Mouse (Mus musculus) intestine, embryonic 14.5 days (tissue): ENCODE data around the gene Cdca7. TPM values are rescaled to one million over a fixed set of nuclear protein-coding genes. Genes with fewer than 3 reads are reported as not detected.

Experiments
- ATAC-seq: fragments of 200-750 bp; cut with Nextera tagmentation; replicated peaks from 2 replicates; pipeline ENCODE4 v1.8.0; 2017; ENCODE audit warnings: low read depth, moderate number of reproducible peaks, moderate TSS enrichment, moderate library complexity; ENCODE audit not compliant: low FRiP score, low TSS enrichment
- DNase-seq: peaks from one replicate; pipeline ENCODE4 v3.0.0-alpha.2; 2018; ENCODE audit warnings: low spot score
- H3K27ac ChIP-seq: fragments of 300-500 bp; sonication (generic); 2 replicates; pipeline ENCODE4 v1.5.1; 2014; ENCODE audit warnings: low read depth, mild to moderate bottlenecking, control low read depth
- H3K27me3 ChIP-seq: fragments of 300-500 bp; sonication (generic); replicated peaks from 2 replicates; pipeline ENCODE4 v1.6.1; 2014; ENCODE audit warnings: low read length, control low read depth; ENCODE audit not compliant: control insufficient read depth, insufficient read depth
- H3K36me3 ChIP-seq: fragments of 300-500 bp; sonication (generic); 2 replicates; pipeline ENCODE4 v1.6.1; 2014; ENCODE audit warnings: low read length, control low read depth; ENCODE audit not compliant: control insufficient read depth, insufficient read depth
- H3K4me1 ChIP-seq: fragments of 300-500 bp; sonication (generic); replicated peaks from 2 replicates; pipeline ENCODE4 v1.6.1; 2014; ENCODE audit warnings: low read length, control low read depth, mixed read lengths; ENCODE audit not compliant: control insufficient read depth, insufficient read depth
- H3K4me2 ChIP-seq: fragments of 300-500 bp; sonication (generic); 2 replicates; pipeline ENCODE4 v1.6.1; 2014; ENCODE audit warnings: low read length
- H3K4me3 ChIP-seq: fragments of 300-500 bp; sonication (generic); 2 replicates; pipeline ENCODE4 v1.5.1; 2014; ENCODE audit warnings: low read depth, low read length, control low read depth, mixed read lengths
- H3K9ac ChIP-seq: fragments of 300-500 bp; sonication (generic); 2 replicates; pipeline ENCODE4 v1.6.1; 2014; ENCODE audit warnings: mild to moderate bottlenecking, low read length
- H3K9me3 ChIP-seq: fragments of 300-500 bp; sonication (generic); 2 replicates; pipeline ENCODE4 v1.6.1; 2016; ENCODE audit warnings: low read length, control low read depth; ENCODE audit not compliant: control insufficient read depth
- WGBS: fragments of 180-500 bp; shearing (Covaris S2); extraction: QIAGEN DNeasy Blood & Tissue Kit; methylation state at CpG from one replicate; pipeline ENCODE4 v1.1.7; 2014; 5-methylcytosine and 5-hydroxymethylcytosine counted together
- polyA plus RNA-seq: library from polyadenylated mRNA; unstranded; fragments of >200 nt; fragmentation: Nextera tagmentation; extraction: Ambion mirVana; gene quantifications from 2 replicates; pipeline ENCODE4 v1.2.1, GENCODE M21; 2014

Cdca7 gene
- polyA plus RNA-seq, 1 experiment from 2014 or later = 162 TPM

DNA sequence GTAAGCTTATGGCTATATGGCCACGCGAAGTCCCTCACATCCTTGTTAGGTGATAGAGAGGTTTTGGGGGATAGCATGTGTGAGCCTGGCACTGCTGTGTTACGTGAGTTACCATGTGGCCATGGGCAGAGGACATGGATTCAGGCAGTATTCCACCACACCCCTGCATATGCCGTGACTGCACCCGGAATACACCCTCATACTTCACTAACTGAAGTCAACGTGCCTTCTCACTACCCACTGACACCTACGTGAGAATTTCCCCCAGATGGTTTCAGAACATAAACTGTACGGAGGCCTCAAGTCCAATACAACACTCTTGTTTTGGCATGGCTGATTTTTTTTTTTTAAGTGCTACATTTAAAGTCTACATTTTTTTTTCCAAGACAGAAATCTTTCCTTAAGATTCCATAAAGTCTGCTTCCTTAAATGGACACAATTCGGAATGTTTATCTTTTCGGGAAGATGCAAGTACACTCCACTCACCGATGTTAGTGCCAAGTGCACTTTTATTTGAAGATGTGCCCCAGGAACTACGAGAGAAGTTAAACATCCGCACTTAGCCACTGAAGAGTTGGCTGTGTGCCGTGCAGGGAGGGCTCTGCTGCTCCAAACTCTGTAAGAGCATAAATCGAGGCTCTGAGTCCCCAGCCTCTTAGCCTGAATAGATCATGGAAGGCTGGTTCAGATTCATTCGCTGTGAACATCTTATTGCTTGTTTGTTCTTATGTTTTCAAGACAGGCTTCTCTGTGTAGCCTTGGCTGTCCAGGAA, 26.3 kb downstream of the Cdca7 start:
- H3K4me2 ChIP-seq = no peak overlapping the region
- peaks cover 14% of the 10 kb centered on the region for H3K4me1 ChIP-seq
- H3K9ac ChIP-seq = no peak overlapping the region
- no peaks in the 10 kb centered on the region for H3K36me3 ChIP-seq
- no peak; the same call in 1 of the 2 replicates for ATAC-seq
- H3K4me3 ChIP-seq = no peak overlapping the region
- WGBS = 46% methylated on average over 16 of the region's 16 CpGs
- no peak for DNase-seq
- peak overlapping the region; percentile 87 for H3K27ac ChIP-seq
- no peaks in the 10 kb centered on the region for H3K27me3 ChIP-seq
- H3K9me3 ChIP-seq = no peaks in the 10 kb centered on the region

DNA sequence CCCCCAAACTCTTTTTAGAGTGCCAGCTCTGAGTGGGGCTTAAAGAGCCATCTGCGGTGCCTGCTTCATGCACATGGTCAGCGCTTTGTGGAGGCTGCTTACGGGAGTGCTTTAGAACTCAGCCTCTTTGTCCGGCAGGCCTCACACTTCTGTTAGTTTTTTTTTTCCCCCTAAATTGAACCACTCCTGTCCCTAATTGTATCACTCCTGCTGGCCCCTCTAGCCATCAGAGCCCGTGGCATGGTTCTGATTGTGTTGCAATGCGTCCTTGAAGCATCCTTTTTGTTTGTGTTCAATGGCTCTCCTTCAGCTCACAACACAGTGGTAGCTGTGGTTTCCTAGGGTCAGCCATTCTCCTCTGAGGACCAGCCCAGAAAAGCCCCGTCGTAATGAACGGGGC, 27.7 kb downstream of the Cdca7 start:
- Histone ChIP-seq H3K4me2 (no peak overlapping the region), H3K9me3 (no peaks in the 10 kb centered on the region), H3K9ac (no peak overlapping the region), H3K27me3 (no peaks in the 10 kb centered on the region), H3K36me3 (no peaks in the 10 kb centered on the region), H3K27ac (no peak overlapping the region; the same call in 1 of the 2 replicates), H3K4me1 (peaks cover 14% of the 10 kb centered on the region), H3K4me3 (no peak overlapping the region)
- ATAC-seq = no peak
- 67% methylated on average over 9 of the region's 9 CpGs for WGBS
- no peak for DNase-seq

DNA sequence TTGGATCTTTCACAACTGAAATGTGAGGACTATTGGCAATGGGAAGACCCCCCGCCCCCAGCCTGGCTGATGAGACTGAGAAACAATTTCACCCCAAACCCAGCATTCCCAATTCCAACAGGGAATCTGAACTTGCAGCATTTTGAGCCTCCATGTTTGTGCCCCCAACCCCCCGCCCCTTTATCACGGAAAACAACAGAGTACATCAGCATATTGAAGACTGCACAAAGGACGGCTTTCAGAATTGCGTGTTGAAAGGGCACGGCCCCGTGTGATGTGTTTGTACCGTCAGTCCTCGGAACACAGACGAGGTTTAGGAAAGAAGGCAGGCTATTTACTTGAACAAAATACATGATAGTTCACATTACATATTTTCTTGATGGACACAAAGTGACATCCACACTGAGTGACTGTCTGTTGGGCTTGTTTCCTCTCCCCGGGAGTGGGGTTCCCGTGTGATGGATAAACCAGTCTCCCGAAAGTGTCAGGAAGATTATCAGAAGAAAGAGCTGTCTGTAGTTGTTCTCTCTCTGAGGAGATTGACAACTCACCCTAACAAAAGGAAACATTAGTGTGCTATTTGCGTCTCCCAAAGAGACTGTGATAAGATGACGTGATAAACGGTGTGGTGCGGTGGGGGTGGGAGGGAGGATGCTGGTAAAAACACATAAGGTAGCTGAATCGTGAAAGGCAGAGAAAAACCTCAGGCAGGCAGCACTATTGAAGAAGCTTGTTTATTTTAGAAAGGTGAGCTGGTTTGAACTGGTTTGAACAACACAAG, 32.1 kb downstream of the Cdca7 start:
- ATAC-seq = no peak
- WGBS = 41% methylated on average over 18 of the region's 18 CpGs
- no peak for DNase-seq
- Histone ChIP-seq H3K27ac (no peak overlapping the region), H3K4me2 (0 out of 2 replicates have a peak overlapping the region, but pooled peaks have one; percentile 6), H3K4me3 (no peak overlapping the region), H3K9ac (no peak overlapping the region), H3K36me3 (no peaks in the 10 kb centered on the region), H3K9me3 (no peaks in the 10 kb centered on the region), H3K4me1 (no peaks in the 10 kb centered on the region), H3K27me3 (no peaks in the 10 kb centered on the region)

DNA sequence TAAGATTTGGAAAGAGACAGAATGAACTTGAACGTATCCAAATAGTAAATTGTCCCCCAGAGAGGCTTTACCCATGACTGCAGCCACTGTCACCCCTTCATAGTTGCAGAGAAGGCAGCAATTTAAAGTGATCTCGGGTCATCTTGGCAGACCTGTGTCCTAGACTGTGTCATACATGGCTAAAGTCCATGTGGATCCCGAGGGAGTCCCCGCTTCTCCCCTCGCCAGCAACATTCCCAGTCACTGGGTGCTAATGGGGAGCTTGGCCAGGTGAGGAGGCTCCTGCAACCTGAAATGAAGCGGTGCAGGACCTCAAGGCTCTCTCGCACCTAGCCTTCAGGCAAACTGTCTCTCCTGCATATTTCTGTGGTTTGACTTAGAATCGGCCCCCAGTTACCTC, 32.9 kb downstream of the Cdca7 start:
- H3K27ac ChIP-seq = no peak overlapping the region
- H3K27me3 ChIP-seq = no peaks in the 10 kb centered on the region
- no peak overlapping the region for H3K4me2 ChIP-seq
- H3K9me3 ChIP-seq = no peaks in the 10 kb centered on the region
- WGBS = 77% methylated on average over 8 of the region's 8 CpGs
- H3K36me3 ChIP-seq = no peaks in the 10 kb centered on the region
- DNase-seq (no peak), ATAC-seq (no peak)
- no peaks in the 10 kb centered on the region for H3K4me1 ChIP-seq
- H3K4me3 ChIP-seq = no peak overlapping the region
- no peak overlapping the region for H3K9ac ChIP-seq

DNA sequence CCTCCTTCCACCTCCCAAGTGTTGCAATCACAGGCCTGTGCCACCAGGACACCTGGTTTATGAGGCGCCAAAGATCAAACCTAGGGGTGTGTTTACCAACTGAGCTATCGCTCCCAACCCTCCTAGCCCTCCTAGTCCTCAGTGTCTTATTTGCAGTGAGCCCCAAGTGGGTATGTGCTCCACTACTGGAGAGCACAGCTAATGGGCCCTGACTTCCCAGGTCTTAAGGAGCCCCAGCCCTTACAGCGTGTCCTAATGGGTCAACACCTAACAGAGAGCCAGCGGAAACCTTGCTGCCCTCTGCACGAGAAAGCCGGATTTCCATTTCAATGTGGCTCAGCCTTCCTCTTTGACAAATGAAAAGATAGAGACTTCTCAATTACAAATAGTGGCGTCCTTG, 39.6 kb downstream of the Cdca7 start:
- Histone ChIP-seq H3K9me3 (no peaks in the 10 kb centered on the region), H3K4me3 (no peak overlapping the region), H3K36me3 (no peaks in the 10 kb centered on the region), H3K4me1 (peaks cover 7% of the 10 kb centered on the region; the same call in 1 of the 2 replicates), H3K27me3 (0 out of 2 replicates have a peak, but pooled peaks cover 9% of the 10 kb centered on the region), H3K4me2 (no peak overlapping the region), H3K27ac (no peak overlapping the region), H3K9ac (no peak overlapping the region)
- ATAC-seq (no peak), DNase-seq (no peak)
- 40% methylated on average over 7 of the region's 7 CpGs for whole genome bisulfite sequencing

DNA sequence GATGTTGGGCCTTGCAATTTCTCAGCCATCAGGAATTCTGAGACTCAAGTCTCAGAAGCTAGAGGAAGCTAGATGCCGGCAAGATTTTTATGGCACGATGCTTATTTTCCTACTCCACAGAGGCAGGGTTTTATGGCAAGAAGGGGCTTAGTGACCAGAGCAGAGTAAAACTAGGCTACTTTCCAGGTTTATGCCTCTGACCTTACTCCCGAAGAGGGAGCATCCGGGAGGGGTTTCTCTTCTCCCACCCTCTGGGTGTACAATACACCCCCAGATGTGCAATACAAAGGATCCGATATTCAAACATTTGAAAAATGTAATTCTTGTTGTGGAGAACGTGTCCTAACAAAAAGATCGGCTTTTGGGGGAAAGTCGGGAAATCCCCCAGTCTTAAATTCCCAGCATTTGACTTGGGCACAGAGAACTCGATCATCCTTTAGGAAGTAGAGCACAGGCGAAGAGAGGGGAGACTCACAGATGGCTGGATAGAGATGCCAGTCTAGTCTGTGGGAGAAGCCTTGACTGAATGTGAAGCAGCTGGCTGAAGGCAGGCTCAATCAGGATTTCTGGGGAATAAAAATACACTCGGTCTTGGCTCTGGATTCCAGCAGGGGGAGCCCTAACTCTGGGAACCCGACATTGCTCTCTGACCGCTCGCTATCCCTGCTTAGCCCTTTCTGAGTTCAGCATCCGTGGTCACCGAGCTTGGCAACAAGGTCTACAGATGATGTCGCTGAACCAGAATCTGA, 40.2 kb downstream of the Cdca7 start:
- Histone ChIP-seq H3K9me3 (no peaks in the 10 kb centered on the region), H3K27me3 (0 out of 2 replicates have a peak, but pooled peaks cover 9% of the 10 kb centered on the region), H3K36me3 (no peaks in the 10 kb centered on the region), H3K4me1 (peaks cover 7% of the 10 kb centered on the region; the same call in 1 of the 2 replicates), H3K9ac (no peak overlapping the region), H3K27ac (no peak overlapping the region), H3K4me2 (peak overlapping the region; percentile 24; the same call in 1 of the 2 replicates), H3K4me3 (no peak overlapping the region)
- DNase-seq (peak; percentile 89), ATAC-seq (0 out of 2 replicates have a peak, but pooled peaks have one; percentile 60)
- 18% methylated on average over 17 of the region's 17 CpGs for WGBS

DNA sequence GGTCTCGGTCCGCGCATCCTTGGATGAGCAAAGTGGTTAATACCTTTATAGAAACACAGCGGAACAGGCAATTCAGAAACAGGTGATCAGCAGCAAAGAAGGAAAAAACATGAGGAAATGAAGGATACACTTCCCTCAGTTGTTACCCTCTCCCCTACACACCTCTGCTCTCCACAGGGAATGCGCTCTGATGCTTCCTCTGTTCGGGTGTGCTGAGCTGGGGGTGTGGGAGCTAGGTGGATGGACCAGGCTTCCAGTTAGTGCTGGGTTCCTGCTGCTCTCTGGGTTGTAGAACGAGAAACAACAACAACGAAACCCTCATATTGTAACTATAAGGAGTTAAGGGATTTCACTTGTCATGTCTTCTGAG, 40.7 kb downstream of the Cdca7 start:
- Histone ChIP-seq H3K4me3 (no peak overlapping the region), H3K27ac (no peak overlapping the region), H3K27me3 (0 out of 2 replicates have a peak, but pooled peaks cover 9% of the 10 kb centered on the region), H3K4me2 (peak overlapping the region; percentile 24; the same call in 1 of the 2 replicates), H3K9ac (no peak overlapping the region), H3K4me1 (peaks cover 7% of the 10 kb centered on the region; the same call in 1 of the 2 replicates), H3K9me3 (no peaks in the 10 kb centered on the region), H3K36me3 (no peaks in the 10 kb centered on the region)
- DNase-seq (no peak), ATAC-seq (no peak)
- WGBS = 29% methylated on average over 8 of the region's 8 CpGs

DNA sequence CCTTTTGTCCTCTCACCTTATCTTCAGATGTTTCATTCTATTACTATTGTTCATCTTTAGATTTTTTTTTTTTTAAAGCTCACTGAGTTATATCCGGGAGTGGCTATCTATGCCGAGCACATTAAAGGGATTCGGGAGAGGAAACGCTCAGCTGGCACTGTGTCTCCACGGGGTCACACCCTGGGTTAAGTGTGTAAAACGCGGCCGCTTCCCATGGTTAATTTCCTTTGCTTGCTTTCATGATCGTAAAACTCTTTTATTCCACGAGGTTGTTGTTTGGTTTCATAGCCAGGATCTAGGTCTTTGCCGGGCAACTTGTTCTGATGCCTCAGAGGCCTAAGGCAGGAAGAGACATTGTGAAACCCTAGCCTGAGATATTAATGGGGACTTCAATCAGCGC, 48.1 kb downstream of the Cdca7 start:
- Histone ChIP-seq H3K4me1 (no peaks in the 10 kb centered on the region), H3K36me3 (no peaks in the 10 kb centered on the region), H3K4me2 (no peak overlapping the region), H3K4me3 (no peak overlapping the region), H3K27me3 (no peaks in the 10 kb centered on the region), H3K9ac (no peak overlapping the region), H3K9me3 (no peaks in the 10 kb centered on the region), H3K27ac (no peak overlapping the region)
- ATAC-seq (no peak), DNase-seq (no peak)
- WGBS = 53% methylated on average over 12 of the region's 12 CpGs
